Comparison of ENCODE assay signal across 8 mouse cellular contexts in the genomic region with DNA sequence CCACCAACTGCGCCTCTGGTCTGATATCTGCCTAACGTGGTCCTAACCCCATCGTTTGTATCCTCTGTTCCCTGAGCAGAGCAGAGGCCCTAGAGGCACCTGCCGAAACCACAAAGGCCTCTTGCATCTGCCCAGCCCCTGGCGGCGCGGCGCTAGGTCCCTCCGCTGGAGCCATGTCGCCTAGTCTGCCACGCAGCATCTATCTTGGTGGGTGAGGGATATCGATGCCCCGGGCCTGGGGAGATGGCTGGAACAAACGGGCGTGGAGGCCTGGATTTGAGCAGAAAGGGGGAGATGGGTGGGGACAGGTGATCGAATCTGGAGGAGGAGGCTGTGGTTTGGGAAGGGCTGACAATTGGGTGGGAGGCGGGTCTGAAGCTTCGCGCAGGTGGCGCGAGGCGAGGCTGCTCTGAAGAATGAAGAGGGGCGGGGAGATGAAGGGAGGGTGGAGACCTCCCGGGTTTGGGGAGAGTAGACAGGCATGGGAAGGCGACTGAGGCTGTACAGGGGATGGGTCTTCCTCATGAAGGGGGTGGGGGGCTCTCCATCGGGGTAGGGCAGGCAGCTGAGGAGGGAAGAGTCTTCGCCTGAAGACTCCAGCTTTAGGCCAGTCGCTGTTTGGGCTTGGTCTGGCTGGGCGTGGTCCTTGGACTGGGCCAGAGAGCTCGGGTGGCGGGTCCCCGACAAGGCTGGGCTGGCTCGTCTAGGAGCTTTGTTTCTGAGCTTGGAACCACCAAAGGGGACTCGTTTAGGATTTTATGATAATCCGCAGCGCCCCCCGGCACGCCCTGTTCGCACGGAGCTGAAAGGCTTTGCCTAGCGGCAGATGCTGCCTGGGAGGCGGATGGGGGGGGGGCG. TPM values are rescaled to one million over a fixed set of nuclear protein-coding genes. Genes with fewer than 3 reads are reported as not detected.
DNase-seq lines count a peak whose midpoint lies in the region; ATAC-seq lines count a peak whose summit lies in the region.
"Had no signal": no experiment of that assay in that cellular context is flagged by ENCODE, and none has a peak within 500 bp of the region (broad histone marks: within the 10 kb centered on the region; RNA-seq: fewer than 3 reads in every experiment).

No protein-coding gene starts in this region.

- peak overlapping the region; percentile 83 for H3K4me2 ChIP-seq in lung, embryonic 15.5 days
- peak overlapping the region; percentile 89 for H3K4me2 ChIP-seq in forebrain, embryonic 14.5 days (ENCODE audit: low read length)
- H3K4me2 ChIP-seq in kidney, embryonic 16.5 days (replicated peaks; ENCODE audit: low read depth, low read length), result peak overlapping the region; percentile 94
- peak overlapping the region; percentile 78 for H3K4me2 ChIP-seq in midbrain, embryonic 15.5 days

- peak overlapping the region; percentile 47 for H3K4me3 ChIP-seq in lung, embryonic 15.5 days
- peak overlapping the region; percentile 84 for H3K4me3 ChIP-seq in forebrain, embryonic 14.5 days (ENCODE audit: low read depth, low read length)
- peak overlapping the region; percentile 58 for H3K4me3 ChIP-seq in kidney, embryonic 16.5 days (ENCODE audit: low read length)
- peak overlapping the region; percentile 71 for H3K4me3 ChIP-seq in midbrain, embryonic 15.5 days

- no peak for DNase-seq in lung, postnatal 36 days
- DNase-seq in cerebellum, adult 8-10 months, result peak; percentile 33
- DNase-seq in forebrain, embryonic 14.5 days (ENCODE audit: low spot score), result peak; percentile 81
- peak; percentile 32 for DNase-seq in thymus, postnatal 25 days

- no peak overlapping the region for H3K27ac ChIP-seq in lung, embryonic 15.5 days
- peak overlapping the region; percentile 92 for H3K27ac ChIP-seq in forebrain, embryonic 14.5 days (ENCODE audit: low read depth, low read length)
- no peak overlapping the region for H3K27ac ChIP-seq in kidney, embryonic 16.5 days (ENCODE audit: low read length)
- peak overlapping the region; percentile 94 for H3K27ac ChIP-seq in midbrain, embryonic 15.5 days

- H3K9me3 ChIP-seq in lung, embryonic 15.5 days, result no peaks in the 10 kb centered on the region
- no peaks in the 10 kb centered on the region for H3K9me3 ChIP-seq in forebrain, embryonic 14.5 days (replicated peaks; ENCODE audit: control insufficient read depth, low read length)
- no peaks in the 10 kb centered on the region for H3K9me3 ChIP-seq in kidney, embryonic 16.5 days (ENCODE audit: low read length)
- no peaks in the 10 kb centered on the region for H3K9me3 ChIP-seq in midbrain, embryonic 15.5 days

- no peak for ATAC-seq in lung, embryonic 15.5 days (ENCODE audit: borderline replicate concordance, extremely low read depth, low FRiP score, low TSS enrichment)
- ATAC-seq in forebrain, embryonic 14.5 days, result peak; percentile 58
- ATAC-seq in kidney, embryonic 16.5 days (ENCODE audit: low FRiP score, low TSS enrichment), result peak; percentile 29
- peak; percentile 73 for ATAC-seq in midbrain, embryonic 15.5 days (replicated peaks)

- H3K36me3 ChIP-seq in lung, embryonic 15.5 days, result no peaks in the 10 kb centered on the region
- 0 out of 2 replicates have a peak, but pooled peaks cover 2% of the 10 kb centered on the region for H3K36me3 ChIP-seq in forebrain, embryonic 14.5 days (ENCODE audit: control insufficient read depth, insufficient read depth, low read length)
- H3K36me3 ChIP-seq in kidney, embryonic 16.5 days (ENCODE audit: insufficient read depth, low read length), result no peaks in the 10 kb centered on the region
- H3K36me3 ChIP-seq in midbrain, embryonic 15.5 days (replicated peaks), result no peaks in the 10 kb centered on the region

- H3K4me1 ChIP-seq in lung, embryonic 15.5 days, result peaks cover 33% of the 10 kb centered on the region
- H3K4me1 ChIP-seq in forebrain, embryonic 14.5 days (ENCODE audit: control insufficient read depth, insufficient read depth, low read length), result peaks cover 15% of the 10 kb centered on the region
- peaks cover 24% of the 10 kb centered on the region for H3K4me1 ChIP-seq in kidney, embryonic 16.5 days (ENCODE audit: insufficient read depth, low read length)
- peaks cover 40% of the 10 kb centered on the region for H3K4me1 ChIP-seq in midbrain, embryonic 15.5 days

- WGBS in lung, embryonic 15.5 days, result under 1% methylated on average over 43 of the region's 43 CpGs
- under 1% methylated on average over 42 of the region's 43 CpGs for WGBS in forebrain, embryonic 14.5 days
- under 1% methylated on average over 43 of the region's 43 CpGs for WGBS in kidney, embryonic 16.5 days
- WGBS in midbrain, embryonic 15.5 days, result under 1% methylated on average over 41 of the region's 43 CpGs

- peaks cover 66% of the 10 kb centered on the region for H3K27me3 ChIP-seq in lung, embryonic 15.5 days
- no peaks in the 10 kb centered on the region for H3K27me3 ChIP-seq in forebrain, embryonic 14.5 days (replicated peaks; ENCODE audit: control insufficient read depth, insufficient read depth, low read length)
- H3K27me3 ChIP-seq in kidney, embryonic 16.5 days (ENCODE audit: insufficient read depth, low read length), result peaks cover 56% of the 10 kb centered on the region
- no peaks in the 10 kb centered on the region for H3K27me3 ChIP-seq in midbrain, embryonic 15.5 days (replicated peaks)

- H3K9ac ChIP-seq in lung, embryonic 15.5 days, result peak overlapping the region; percentile 23; the same call in 1 of the 2 replicates
- peak overlapping the region; percentile 96 for H3K9ac ChIP-seq in forebrain, embryonic 14.5 days (ENCODE audit: low read length)
- H3K9ac ChIP-seq in kidney, embryonic 16.5 days (replicated peaks; ENCODE audit: low read length), result peak overlapping the region; percentile 43
- peak overlapping the region; percentile 88 for H3K9ac ChIP-seq in midbrain, embryonic 15.5 days

RNA-seq across cellular contexts. Expression of a gene that starts 1.3 kb away (rescaled TPM):
- polyA plus RNA-seq in lung, embryonic 15.5 days (2015; fragmentation: Nextera tagmentation; extraction: Ambion mirVana), result 4.8 and 5.3 TPM in 2 replicates
- polyA plus RNA-seq in forebrain, embryonic 14.5 days (2014; fragmentation: Nextera tagmentation; extraction: Ambion mirVana), result 152 and 207 TPM in 2 replicates
- 5.4 and 7.1 TPM in 2 replicates for polyA plus RNA-seq in kidney, embryonic 16.5 days (2015; fragmentation: Nextera tagmentation; extraction: Ambion mirVana)
- polyA plus RNA-seq in midbrain, embryonic 15.5 days (2015; fragmentation: Nextera tagmentation; extraction: Ambion mirVana), result 280 and 293 TPM in 2 replicates
- polyA plus RNA-seq: erythroblast, embryonic 14.5 days had no signal

RNA-seq across cellular contexts. Expression of a gene that starts 46.1 kb away (rescaled TPM):
- polyA plus RNA-seq in lung, embryonic 15.5 days (2015; fragmentation: Nextera tagmentation; extraction: Ambion mirVana), result 332 and 343 TPM in 2 replicates
- 147 and 206 TPM in 2 replicates for polyA plus RNA-seq in forebrain, embryonic 14.5 days (2014; fragmentation: Nextera tagmentation; extraction: Ambion mirVana)
- 266 and 282 TPM in 2 replicates for polyA plus RNA-seq in kidney, embryonic 16.5 days (2015; fragmentation: Nextera tagmentation; extraction: Ambion mirVana)
- polyA plus RNA-seq in midbrain, embryonic 15.5 days (2015; fragmentation: Nextera tagmentation; extraction: Ambion mirVana), result 39.4 and 45.3 TPM in 2 replicates

Comparison
In these comparisons a context has a peak if more than half of its experiments do, and no peak if none do; other contexts are left out.
1. H3K27ac ChIP-seq: peak in forebrain, embryonic 14.5 days (single experiment) and midbrain, embryonic 15.5 days (single experiment); none in lung, embryonic 15.5 days (single experiment) and kidney, embryonic 16.5 days (single experiment).
2. H3K9ac ChIP-seq: peak in every context shown above with its lines; median percentile 96 in forebrain, embryonic 14.5 days; 88 in midbrain, embryonic 15.5 days; 43 in kidney, embryonic 16.5 days; 23 in lung, embryonic 15.5 days.
3. RNA of a gene that starts 1.3 kb away (polyA plus RNA-seq): 280 to 293 TPM in midbrain, embryonic 15.5 days and 152 to 207 TPM in forebrain, embryonic 14.5 days; 5.4 to 7.1 TPM in kidney, embryonic 16.5 days and 4.8 to 5.3 TPM in lung, embryonic 15.5 days; every median in the first group is over 10 times any median in the second.
4. Peak in every context shown above with its lines, with median percentiles within 50 percentile points of each other: H3K4me2 ChIP-seq and H3K4me3 ChIP-seq.